Mouse (Mus musculus): ENCODE measurements around the gene Klhl3.

DNA sequence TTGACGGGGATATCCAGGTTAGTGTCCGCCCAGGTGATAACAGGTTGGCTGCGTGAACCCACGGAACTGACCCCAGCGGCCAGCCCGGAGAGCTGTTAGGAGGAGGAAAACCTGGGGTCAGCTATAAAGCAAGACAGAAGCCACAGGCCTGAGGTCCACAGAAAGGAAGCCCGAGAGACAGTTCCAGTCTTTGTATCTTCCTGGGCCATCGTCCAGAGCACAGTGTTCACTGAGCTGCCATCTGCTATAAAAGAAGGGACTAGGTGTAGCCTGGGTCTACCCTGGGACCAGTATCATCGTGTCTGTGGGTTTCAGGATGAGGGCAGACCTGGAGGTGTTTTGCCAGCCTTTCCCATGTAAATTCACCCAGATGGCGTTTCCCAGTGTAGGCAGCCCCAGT, 61.7 kb downstream of the Klhl3 start:
- TF ChIP-seq CTCF (IDR thresholded peaks at IDR 0.05; ENCODE audit: control insufficient read depth, insufficient read depth, insufficient replicate concordance, low read depth, low read length) (no peak), POLR2A (IDR thresholded peaks at IDR 0.05; ENCODE audit: control insufficient read depth, low read depth, low read length) (no peak)
